Mouse (Mus musculus) MN1 (cell line): ENCODE data around the gene Klc3.
A peak's percentile ranks its signal among the peaks of the same experiment; 100 is the strongest.

Experiments used
- DNase-seq: peaks from one replicate; pipeline ENCODE4 v3.0.0-alpha.2; 2016; ENCODE audit warnings: low spot score

Gene Klc3

DNA sequence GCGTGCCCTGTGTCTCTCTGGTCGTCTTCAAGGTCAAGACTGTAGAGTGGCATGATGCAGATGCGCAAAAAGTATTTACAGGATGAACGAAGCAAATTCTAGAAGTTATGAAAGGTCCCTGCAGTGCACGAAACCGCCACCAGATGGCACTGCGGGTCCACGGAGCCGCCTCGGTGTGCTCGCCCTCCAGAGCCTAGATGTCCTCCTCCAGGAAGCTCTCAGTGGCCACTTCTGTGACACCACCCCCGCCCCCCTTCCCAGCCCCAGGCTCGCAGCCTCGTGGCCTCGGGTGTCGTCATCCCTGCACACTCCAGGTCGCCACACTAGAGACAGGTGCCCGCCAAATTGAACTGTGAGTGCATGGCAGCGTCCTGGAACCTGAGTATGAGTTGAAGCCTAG lies 1.5 kb upstream of the Klc3 start:
- DNase-seq = no peak

DNA sequence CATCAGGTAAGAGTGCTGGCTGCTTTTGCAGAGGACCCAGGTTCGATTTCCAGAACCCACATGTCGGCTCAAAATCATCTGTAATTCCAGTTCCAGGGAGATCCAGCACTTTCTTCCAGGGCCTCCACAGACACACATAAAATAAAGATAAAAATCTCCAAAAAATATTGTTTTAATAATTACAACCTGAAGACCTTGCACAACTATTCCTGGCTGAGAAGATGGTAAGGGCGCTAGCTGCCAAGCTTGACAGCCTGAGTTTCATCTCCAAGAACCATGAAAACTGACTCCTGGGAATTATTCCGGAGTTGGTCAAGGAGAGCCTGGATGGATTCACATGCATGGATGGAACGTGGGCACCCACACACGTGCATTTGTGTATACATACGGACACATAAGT lies 572 bp upstream of the Klc3 start, which contains the start of gene Ckm:
Gene Ckm (plus strand): TSS at position 301 of the 400 bp plus-strand sequence.
- no peak for DNase-seq

DNA sequence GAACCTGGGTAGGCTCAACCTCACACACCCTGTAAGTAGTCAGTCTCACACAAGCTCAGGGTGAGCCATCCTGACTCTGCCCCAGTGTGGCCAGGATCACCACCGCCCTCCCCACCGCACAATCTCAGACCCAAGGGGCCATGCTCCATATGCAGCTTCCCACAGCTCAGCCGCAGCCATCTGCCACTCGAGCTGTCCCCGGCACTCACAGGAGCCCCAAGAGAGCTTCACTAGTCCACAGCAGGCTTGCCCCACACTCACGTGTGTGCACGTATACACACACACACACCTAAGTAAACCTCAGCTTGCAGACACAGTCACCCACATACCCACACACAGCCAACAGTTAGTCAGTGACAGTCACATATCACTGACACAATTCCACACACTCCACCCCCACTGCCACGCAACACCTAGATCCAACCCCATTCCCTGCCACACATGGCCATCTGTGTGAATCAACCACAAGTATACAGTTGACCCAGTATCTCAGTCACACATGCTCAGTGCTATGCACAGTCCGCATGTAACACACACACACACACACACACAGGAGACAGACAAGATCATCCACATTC lies 1.3 kb downstream of the Klc3 start:
- no peak for DNase-seq

- no peak for DNase-seq
Measured at GRCm38 (mm10) chr7:19400946-19401345, 3.0 kb downstream of the Klc3 start.

DNA sequence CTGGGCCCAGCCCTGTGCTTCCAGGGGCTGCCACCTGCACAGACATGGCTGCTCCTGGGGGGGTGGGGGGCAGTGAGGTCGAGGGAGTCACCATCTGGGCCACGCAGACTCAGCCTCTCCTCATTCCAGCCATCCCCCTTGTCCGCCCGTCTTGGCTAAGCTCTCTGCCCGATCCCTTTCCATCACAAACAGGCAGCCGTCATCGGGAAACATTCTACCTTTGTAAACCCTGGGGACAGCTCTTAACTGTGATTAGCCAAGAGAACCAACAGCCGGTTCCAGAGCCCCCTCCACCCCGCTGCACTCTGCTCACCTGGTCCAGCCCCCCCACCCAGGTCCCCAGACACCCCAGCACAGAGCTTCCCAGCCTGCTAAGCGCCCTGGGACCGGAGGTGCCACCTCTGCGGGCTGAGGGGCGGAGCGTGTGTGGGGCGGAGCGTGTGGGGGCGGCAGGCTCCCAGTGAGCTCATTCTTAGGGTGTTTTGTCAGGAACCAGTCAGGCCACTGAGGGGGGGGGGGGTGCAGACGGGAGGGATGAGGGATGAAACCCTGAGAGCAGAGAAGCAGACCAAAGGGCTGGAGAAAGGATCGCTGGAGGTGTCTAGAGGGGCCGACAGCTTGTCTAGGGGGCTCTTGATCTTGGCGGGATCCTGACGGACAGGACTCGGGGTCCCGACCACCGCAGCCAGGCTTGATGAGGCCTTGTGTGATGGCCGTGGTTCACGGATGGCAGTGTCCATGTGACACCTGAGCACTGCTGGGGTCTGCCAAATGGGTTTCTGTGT lies 4.2 kb downstream of the Klc3 start:
- DNase-seq = peak; percentile 45

DNA sequence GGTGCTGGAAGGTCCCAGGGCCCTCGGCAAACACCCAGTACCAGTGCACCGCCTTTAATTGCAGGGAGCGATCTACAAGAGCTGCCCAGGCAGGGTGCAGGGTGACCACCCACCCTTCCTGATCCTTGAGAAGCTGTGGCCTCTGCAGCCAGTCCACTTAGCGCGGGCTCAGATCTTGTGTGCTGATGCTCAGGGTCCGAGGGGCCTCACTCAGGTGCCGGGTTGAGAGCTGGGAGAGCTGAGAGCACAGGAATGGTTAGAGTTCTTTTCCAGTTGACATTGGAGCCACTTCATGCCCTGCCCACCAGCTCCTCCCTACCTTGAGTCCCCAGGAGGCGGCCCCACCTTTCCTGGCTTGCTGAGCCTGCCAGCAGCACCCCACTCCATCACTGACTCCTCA lies 9.4 kb downstream of the Klc3 start:
- no peak for DNase-seq

GRCm38 (mm10) chr7:19388699-19389413 lies 15.0 kb downstream of the Klc3 start:
- peak; percentile 47 for DNase-seq

DNA sequence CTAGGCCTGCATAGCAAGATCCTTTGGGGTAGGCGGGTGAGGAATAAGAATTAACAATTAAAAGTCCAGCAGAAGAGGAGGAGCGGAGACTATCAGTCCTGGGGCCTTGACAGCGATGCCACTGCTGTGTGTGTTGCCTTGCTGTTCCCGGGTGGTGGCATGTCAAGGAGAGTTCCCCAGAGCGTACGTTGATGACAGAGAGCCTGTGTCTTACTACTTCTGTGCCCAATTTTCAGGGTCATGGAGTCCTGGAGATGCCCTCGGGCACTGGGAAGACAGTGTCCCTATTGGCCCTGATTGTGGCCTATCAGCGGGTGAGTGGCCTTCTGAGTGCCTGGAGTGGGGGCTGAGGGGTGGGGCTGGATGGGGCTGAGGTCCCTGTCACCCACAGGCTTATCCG lies 20.2 kb downstream of the Klc3 start:
- no peak for DNase-seq

DNA sequence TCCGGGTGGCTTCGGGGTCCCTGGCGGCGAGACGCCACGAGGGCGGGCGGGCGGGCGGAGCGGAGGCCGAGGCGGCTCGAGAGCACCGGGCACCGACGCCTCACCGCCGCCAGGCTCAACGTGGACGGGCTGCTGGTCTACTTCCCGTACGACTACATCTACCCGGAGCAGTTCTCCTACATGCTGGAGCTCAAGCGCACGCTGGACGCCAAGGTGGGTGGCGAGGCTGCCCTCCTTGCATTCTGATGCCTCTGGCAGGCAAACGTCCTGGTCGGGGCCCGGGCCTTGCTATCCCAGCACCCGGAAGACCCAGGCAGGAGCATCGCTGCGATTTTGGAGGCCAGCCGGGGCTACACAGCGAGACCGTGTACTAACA lies 21.8 kb downstream of the Klc3 start:
- DNase-seq = no peak

GRCm38 (mm10) chr7:19381377-19382165 lies 22.3 kb downstream of the Klc3 start, which contains the start of gene Ercc2:
Gene Ercc2 (plus strand): TSS chr7:19382010.
- DNase-seq = peak; percentile 92

DNA sequence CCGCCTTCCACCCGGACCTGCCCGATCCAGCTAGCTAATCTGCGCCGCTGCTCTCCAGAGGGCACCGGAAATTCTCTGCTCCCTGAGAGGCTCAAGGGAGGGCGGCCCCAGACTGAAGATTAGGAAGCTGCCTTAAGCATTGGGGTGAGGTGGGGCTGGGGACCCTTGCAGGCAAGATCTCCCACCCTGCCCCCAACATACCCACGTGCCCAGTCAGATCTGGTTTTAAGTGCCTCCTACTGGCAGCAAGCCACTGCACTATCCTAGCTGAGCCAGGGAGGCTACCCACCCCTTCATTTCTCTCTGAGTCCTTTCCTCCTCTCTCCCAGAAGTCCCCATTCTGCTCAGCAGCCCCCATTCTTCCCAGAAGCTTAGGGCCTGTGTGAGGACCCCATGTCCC lies 25.9 kb downstream of the Klc3 start:
- no peak for DNase-seq

GRCm38 (mm10) chr7:19376019-19376418 lies 27.9 kb downstream of the Klc3 start:
- DNase-seq = no peak

- no peak for DNase-seq
Measured at GRCm38 (mm10) chr7:19375368-19375767, 28.5 kb downstream of the Klc3 start.

- no peak for DNase-seq
Measured at GRCm38 (mm10) chr7:19373367-19373766, 30.5 kb downstream of the Klc3 start.

GRCm38 (mm10) chr7:19369823-19370425 lies 34.0 kb downstream of the Klc3 start:
- DNase-seq = no peak

- no peak for DNase-seq
Measured at GRCm38 (mm10) chr7:19368380-19368779, 35.5 kb downstream of the Klc3 start.

GRCm38 (mm10) chr7:19365376-19365775 lies 38.5 kb downstream of the Klc3 start:
- no peak for DNase-seq

- peak; percentile 78 for DNase-seq
Measured at GRCm38 (mm10) chr7:19363881-19364280, 40.0 kb downstream of the Klc3 start.

DNA sequence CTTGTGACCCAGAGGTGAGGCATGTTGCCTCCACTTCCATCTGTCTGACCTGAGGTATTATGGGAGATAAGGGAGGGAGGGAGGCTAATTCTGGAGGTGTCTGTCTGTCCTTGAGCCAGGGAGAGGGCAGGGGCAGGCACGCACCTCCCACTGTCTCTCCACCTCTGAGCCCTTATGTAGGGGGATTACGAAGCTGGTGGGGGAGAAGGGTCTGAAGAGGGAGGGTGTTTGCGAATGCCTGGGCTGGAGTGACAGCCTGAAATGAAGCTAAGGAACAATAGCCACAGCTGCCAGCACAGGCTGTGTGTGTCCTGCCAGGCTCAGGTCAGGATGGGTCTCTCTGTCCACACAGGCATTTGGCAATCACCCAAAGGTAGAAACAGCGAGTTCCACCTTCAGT lies 41.6 kb downstream of the Klc3 start:
- DNase-seq = no peak

GRCm38 (mm10) chr7:19361720-19362119 lies 42.2 kb downstream of the Klc3 start:
- DNase-seq = peak; percentile 64

DNA sequence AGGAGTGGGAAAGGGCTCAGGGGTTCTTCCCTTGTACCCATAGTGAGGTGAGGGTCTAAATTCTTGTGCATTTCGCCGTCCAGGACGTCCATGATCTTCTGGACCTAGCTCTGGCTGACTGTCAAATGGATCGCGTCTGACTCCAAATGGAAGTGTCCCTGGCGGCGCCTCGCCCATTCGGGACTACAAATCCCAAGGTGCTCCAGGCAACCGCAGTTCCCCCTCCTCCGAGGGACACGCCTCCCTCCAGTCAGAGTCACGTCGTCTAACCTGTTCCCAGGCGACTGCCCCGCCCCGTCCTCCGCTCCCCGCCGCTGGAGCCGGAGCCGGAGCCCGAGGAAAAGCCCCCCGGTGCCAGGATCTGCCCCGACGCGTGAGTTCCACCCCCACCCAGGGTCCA lies 43.0 kb downstream of the Klc3 start:
- peak; percentile 91 for DNase-seq
